Mouse (Mus musculus) embryonic facial prominence, embryonic 10.5 days (tissue): ENCODE results near the gene Pgp. TPM values are rescaled to one million over a fixed set of nuclear protein-coding genes. Genes with fewer than 3 reads are reported as not detected.

Source experiments
- DNase-seq: peaks from one replicate; pipeline ENCODE4 v3.0.0-alpha.2; 2017; ENCODE audit warnings: low spot score
- H3K27ac ChIP-seq: fragments of 300-500 bp; sonication (generic); replicated peaks from 2 replicates; pipeline ENCODE4 v1.5.1; 2016; ENCODE audit warnings: mild to moderate bottlenecking
- H3K27me3 ChIP-seq: fragments of 300-500 bp; sonication (generic); replicated peaks from 2 replicates; pipeline ENCODE4 v1.6.1; 2016; ENCODE audit warnings: low read depth, mild to moderate bottlenecking; ENCODE audit not compliant: poor library complexity, severe bottlenecking
- H3K36me3 ChIP-seq: fragments of 300-500 bp; sonication (generic); replicated peaks from 2 replicates; pipeline ENCODE4 v1.6.1; 2016; ENCODE audit warnings: mild to moderate bottlenecking, moderate library complexity
- H3K4me1 ChIP-seq: fragments of 300-500 bp; sonication (generic); 2 replicates; pipeline ENCODE4 v1.6.1; 2016
- H3K4me3 ChIP-seq: fragments of 300-500 bp; sonication (generic); 2 replicates; pipeline ENCODE4 v1.5.1; 2016; ENCODE audit warnings: mild to moderate bottlenecking, moderate library complexity
- H3K9me3 ChIP-seq: fragments of 300-500 bp; sonication (generic); 2 replicates; pipeline ENCODE4 v1.6.1; 2016; ENCODE audit warnings: mild to moderate bottlenecking
- WGBS: fragments of 180-500 bp; shearing (Covaris S2); methylation state at CpG from one replicate; pipeline ENCODE4 v1.1.7; 2016; 5-methylcytosine and 5-hydroxymethylcytosine counted together
- polyA plus RNA-seq: library from polyadenylated mRNA; unstranded; fragments of >200 nt; fragmentation: Nextera tagmentation; extraction: Ambion mirVana; gene quantifications from 2 replicates; pipeline ENCODE4 v1.2.1, GENCODE M21; 2016

The Pgp gene
- polyA plus RNA-seq, 1 experiment from 2014 or later, result 71.0 TPM

DNA sequence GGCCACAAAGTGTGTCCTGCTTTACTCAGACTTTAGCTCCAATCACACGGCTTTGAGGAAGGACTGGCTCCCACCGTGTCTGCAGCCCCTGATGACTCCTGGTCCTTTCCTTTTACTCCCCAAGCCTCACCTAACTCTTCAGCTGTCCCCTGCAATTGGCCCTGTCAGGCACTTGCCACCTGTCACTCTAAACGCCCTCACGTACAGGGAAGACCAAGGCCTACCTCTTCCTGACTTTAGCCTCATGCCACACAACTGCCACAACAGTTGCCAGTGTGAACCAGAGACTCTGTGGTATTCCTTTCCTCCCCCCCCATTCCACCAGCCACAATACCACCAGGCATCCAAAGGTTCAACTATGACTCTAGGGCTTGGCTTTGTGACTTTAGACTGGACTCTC is 50.3 kb downstream of the Pgp start:
- H3K4me1 ChIP-seq, result peaks cover 4% of the 10 kb centered on the region; the same call in 1 of the 2 replicates
- H3K27ac ChIP-seq, result no peak overlapping the region
- no peak overlapping the region for H3K4me3 ChIP-seq
- 92% methylated on average over 4 of the region's 4 CpGs for WGBS
- no peaks in the 10 kb centered on the region for H3K9me3 ChIP-seq
- H3K36me3 ChIP-seq, result peaks cover 88% of the 10 kb centered on the region
- H3K27me3 ChIP-seq, result no peaks in the 10 kb centered on the region
- DNase-seq, result no peak

Other genes with a start within 250 kb of the Pgp start
- 23.0 and 24.8 TPM in 2 replicates for gene Tedc2, start 249.5 kb upstream of the Pgp start, polyA plus RNA-seq
- gene Ccnf, start 218.9 kb upstream of the Pgp start, polyA plus RNA-seq, result 113 and 122 TPM in 2 replicates
- gene Abca17, start 119.3 kb upstream of the Pgp start, polyA plus RNA-seq, result 0.16 TPM in 1 of 2 replicates, not detected in the other
- 6.1 and 7.1 TPM in 2 replicates for gene Abca3, start 118.4 kb upstream of the Pgp start, polyA plus RNA-seq
- 471 and 476 TPM in 2 replicates for gene Rnps1, start 55.8 kb upstream of the Pgp start, polyA plus RNA-seq
- 86.2 and 89.0 TPM in 2 replicates for gene Eci1, start 43.8 kb upstream of the Pgp start, polyA plus RNA-seq
- gene Dnase1l2, start 27.3 kb upstream of the Pgp start, polyA plus RNA-seq, result 2.5 and 3.6 TPM in 2 replicates
- 35.5 and 36.6 TPM in 2 replicates for gene E4f1, start 79 bp upstream of the Pgp start, polyA plus RNA-seq
- gene Bricd5, start 3.5 kb downstream of the Pgp start, polyA plus RNA-seq, result 0.36 and 0.67 TPM in 2 replicates
- 37.5 and 39.0 TPM in 2 replicates for gene Mlst8, start 8.7 kb downstream of the Pgp start, polyA plus RNA-seq
- 3.1 and 3.9 TPM in 2 replicates for gene Caskin1, start 18.2 kb downstream of the Pgp start, polyA plus RNA-seq
- 116 and 121 TPM in 2 replicates for gene Traf7, start 57.5 kb downstream of the Pgp start, polyA plus RNA-seq
- gene Rab26, start 63.8 kb downstream of the Pgp start, polyA plus RNA-seq, result 2.6 TPM in 2 replicates
- gene Pkd1, start 79.4 kb downstream of the Pgp start, polyA plus RNA-seq, result 14.9 and 16.3 TPM in 2 replicates
- gene Tsc2, start 162.2 kb downstream of the Pgp start, polyA plus RNA-seq, result 70.2 and 70.4 TPM in 2 replicates
- gene Nthl1, start 162.3 kb downstream of the Pgp start, polyA plus RNA-seq, result 22.4 and 27.3 TPM in 2 replicates
- gene Slc9a3r2, start 179.9 kb downstream of the Pgp start, polyA plus RNA-seq, result 31.7 and 37.3 TPM in 2 replicates
- not detected in 2 replicates for gene Npw, start 188.1 kb downstream of the Pgp start, polyA plus RNA-seq
- gene Zfp598, start 199.3 kb downstream of the Pgp start, polyA plus RNA-seq, result 29.0 and 30.4 TPM in 2 replicates
- 6.0 and 8.1 TPM in 2 replicates for gene Syngr3, start 219.6 kb downstream of the Pgp start, polyA plus RNA-seq
- 48.9 and 52.3 TPM in 2 replicates for gene Gfer, start 225.8 kb downstream of the Pgp start, polyA plus RNA-seq
- gene Noxo1, start 225.8 kb downstream of the Pgp start, polyA plus RNA-seq, result 0.72 and 1.9 TPM in 2 replicates
- 152 and 162 TPM in 2 replicates for gene Tbl3, start 237.3 kb downstream of the Pgp start, polyA plus RNA-seq
- 0.13 and 0.29 TPM in 2 replicates for gene Rnf151, start 247.7 kb downstream of the Pgp start, polyA plus RNA-seq
- gene Rps2, start 247.7 kb downstream of the Pgp start, polyA plus RNA-seq, result 1,693 and 1,819 TPM in 2 replicates